Mouse (Mus musculus) adipocyte (in vitro differentiated cells): ENCODE measurements around the gene Aak1.

Source experiments
- DNase-seq: peaks from one replicate; pipeline ENCODE4 v3.0.0-alpha.2; 2016; ENCODE audit warnings: low spot score

Aak1 gene

DNA sequence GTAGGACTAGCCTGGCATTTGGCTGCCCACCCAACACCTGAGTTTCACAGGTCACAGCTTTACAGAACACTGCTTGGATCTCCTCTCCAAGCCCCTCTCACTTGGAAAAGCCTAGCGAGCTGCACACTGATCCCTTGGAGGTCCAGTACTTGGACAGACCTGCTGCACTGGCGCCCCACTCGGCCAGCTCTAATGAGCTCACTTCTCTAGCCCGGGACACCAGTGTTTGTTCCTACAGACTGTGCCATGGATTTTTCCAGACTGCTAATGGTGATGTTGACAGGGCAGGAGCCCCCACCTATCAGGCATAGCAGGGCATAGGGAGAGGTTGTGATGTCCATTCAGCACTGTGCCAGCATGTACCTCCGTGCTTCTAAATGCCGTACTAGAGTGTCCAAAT is 48.2 kb downstream of the Aak1 start:
- no peak for DNase-seq

DNA sequence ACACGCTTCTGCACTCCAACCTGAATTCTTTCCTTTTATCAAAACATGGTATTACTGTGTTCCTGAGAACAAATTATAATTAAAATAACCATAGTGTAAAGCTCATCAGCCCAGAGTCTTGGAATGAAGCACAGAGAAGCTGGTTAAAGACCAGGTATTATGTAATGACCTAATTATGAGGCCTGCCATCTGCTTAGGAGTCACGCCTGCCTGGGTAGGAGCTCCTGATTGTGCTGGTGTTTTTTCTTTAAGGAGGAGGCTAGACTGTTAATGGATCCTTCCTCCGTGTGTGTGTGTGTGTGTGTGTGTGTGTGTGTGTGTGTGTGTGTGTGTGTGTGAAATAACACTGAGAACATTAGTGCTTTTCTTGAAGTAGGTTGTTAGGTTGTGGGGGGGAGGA is 49.7 kb downstream of the Aak1 start:
- no peak for DNase-seq

DNA sequence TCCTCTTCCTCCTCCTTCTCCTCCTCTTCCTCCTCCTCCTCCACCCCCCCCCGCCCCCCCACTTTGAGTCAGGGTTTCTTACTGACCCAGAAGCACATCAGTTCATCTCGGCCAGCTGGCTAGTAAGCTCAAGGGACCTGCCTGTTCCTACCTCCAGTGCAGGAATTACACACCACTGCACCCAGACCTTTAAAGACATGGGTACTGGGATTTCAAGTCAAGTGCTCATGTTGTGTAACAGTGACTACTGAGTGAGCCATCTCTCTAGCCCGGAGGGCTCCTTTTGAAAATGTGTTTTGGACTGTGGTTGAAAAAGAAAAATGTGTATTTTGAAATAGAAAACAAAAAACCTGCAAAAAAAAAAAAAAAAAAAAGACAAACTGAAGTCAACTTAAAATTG is 50.6 kb downstream of the Aak1 start:
- no peak for DNase-seq

DNA sequence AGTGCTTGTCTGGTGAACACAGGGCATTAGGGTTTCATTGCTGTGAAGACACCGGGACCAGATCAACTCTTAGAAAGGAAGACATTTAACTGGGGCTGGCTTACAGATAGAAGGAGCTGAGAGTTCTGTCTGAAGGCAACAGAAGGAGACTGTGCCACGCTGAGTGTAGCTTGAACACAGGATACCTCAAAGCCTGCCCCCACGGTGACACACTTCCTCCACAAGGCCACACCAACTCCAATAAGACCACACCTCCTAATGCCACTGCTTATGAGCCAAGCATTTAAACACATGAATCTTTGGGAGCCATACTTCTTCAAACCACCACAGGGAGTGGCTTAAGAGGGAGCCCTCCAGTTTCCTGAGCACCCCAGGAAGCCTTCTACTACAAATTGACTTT is 51.2 kb downstream of the Aak1 start:
- DNase-seq, result no peak

DNA sequence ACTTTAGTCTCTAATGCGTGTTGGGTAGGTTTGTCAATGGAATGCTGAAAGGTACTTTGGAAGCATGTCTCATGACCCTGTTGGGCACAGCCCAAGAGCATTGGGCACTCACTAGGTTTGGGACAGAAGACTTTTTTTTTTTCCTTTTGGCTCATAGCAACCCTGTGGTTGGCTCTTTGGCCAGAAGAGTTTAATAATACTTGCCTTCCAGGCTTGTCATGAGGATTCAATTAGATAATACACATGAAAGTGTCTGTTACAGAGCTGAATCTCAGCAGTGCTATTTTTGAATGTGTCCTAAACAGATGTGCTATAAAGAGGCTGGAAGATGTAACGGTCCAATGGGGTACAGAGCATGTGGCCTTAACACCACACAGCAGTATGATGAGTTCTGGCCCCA is 56.2 kb downstream of the Aak1 start:
- peak; percentile 75 for DNase-seq

DNA sequence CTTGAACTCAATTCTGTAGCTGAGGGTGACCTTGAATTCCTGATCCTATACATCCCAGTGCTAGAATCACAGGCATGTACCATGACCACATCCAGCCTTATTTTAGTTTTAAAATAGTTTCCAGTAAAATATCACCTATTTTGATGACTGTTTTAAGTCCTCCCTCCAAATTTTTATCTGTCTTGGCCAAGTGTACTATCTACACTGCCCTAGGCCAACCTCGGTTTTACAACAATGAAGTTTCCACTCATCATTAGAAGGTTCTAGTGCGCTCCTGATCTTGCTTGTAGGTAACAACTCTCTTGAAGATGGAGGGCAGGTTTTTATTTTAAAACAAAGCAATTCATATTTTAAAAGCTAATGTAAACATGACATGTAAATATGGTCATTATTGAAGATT is 57.9 kb downstream of the Aak1 start:
- DNase-seq, result no peak

DNA sequence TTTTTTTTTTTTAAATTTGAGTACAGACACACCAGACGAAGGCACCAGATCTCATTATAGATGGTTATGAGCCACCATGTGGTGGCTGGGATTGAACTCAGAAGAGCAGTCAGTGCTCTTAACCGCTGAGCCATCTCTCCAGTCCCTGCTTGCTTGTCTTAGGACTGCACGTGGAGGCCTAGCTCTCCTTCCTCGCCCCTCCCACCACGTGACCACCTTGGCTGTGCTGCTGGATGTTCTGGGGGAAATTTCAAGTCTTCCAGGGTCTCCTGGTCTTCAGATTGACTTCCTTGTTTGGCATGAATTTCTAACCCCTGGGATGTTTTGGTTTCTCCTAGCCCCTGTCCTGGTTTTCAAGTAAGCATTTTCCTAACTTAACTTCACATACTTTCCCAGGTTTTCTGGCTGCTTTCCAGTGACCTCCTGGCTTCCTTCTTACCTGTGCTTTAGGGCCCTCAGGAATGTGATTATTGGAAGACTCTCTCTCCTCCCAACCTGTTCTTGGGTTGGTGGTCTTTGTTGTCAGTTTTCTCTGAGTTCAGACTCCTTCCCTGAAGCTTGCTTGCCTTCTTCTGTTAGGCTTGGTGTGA is 59.3 kb downstream of the Aak1 start:
- DNase-seq, result no peak

DNA sequence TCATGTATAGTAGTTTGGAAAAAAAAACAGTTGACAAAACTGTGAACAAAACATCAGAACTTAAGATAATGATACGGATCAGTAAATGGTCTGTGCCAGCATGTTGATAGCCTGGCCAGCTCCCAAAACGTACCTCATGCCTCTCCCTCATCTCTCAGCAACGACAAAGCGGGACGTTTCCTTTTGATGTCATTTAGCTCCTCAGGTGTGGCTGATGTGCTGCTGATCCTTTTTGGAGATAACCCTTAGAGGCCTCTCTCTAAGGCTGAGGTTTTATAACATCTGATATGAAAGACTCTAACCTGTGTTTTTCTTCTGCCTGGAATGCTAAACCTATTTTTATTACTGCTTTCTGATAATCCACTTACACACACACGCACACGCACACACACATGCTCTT is 60.6 kb downstream of the Aak1 start:
- DNase-seq, result no peak

DNA sequence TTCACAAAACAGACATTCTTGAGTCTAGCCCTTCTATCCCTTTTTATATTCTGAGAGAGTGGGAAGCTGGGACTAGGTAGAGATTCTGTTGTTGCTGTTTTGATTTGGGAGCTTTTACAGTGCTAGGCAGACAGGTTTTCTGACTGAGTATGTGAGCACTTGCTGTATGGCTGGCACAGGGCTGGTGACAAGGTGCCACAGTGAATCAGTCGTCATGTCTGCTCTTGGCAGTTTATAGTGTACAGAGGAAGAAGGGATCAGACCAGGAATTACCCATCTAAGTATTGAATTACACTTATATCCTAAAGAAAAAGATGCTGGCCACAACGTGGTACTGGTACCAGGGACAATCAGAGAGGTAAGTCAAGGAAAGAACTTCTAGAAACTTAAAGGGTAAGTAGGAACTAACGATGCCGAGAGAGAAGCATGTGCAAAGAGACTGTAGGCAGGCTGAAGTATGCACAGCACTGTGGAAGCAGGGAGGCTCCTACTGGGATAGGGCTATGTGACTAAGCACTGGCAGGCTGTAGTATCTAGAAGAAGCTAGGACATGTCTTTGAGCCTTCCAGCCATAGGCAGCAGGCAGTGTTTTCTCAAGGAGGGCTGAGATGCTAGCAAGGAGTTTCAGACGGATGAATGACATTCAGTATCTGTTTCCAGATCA is 67.0 kb downstream of the Aak1 start:
- no peak for DNase-seq

DNA sequence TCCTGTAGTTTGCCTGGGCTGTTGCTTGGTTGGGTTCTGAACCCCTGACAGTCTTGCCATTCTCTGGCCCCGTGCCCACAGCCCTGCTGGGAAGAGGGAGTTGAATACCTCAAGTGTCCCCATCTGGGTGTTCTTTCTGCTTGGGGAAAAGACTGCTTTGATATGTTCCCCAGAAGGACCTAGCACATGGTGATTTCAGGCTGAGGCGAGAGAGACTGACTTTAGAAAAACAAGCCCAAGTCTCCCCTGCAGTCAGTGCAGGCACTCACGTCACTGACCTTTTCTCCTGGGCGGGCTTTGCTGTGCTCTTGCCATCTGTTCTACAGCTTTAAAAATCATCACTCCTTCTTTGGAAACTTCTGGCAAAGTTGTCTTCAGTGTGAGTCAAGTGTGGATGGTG is 67.9 kb downstream of the Aak1 start:
- no peak for DNase-seq

DNA sequence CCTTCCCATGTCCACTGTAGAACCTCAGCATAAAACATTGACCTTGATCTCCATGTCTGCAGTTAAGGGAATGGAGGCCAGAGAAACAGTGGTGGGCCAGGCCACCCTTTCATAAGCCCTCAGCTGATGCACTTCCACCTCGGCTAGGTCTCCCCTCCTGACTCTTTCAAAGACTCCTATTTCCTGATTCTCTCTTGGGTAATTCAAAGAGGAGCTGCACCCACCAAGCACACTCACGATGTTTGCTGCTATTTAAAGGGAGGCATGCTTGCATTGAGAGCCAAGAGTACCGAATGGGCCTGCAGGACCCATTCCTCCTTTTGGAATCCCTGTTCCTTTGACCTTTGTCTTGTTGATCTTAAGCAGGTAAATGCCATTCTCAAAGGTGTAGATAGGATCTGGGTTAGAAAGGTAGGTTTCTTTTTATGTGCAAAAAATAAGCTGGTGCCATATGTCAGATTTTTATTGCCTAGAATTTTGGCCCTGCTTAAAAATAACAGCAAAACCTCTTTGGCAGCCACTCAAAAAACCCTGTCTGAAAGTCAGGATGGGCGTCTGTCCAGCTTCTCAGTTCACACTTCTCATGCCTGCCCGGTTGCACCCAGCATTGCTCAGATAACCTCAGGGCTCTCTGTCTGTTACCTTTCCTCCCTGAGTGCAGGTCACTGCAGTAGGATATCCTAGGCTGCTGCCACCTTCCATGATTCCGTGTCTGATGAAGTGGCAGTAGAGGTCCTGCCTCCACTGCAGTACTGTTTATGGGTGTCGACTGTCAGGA is 68.9 kb downstream of the Aak1 start:
- DNase-seq, result peak; percentile 75

DNA sequence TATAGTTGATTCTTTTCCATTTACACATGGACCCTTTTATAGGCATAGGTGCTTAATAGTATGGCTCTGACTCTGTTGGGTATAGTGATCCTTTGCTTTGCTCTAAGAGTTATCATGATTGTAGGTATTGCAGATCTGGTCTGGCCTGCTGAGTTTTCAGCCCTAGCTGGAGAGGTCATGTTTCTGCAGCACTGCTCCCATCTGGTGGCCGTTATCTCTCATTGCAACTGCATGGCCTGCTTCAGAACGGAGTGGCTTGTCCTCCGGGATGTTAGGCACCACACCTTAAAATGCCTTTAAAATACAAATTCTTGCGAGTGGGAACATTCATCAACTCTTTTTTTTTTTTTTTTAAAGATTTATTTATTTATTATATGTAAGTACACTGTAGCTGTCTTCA is 72.6 kb downstream of the Aak1 start:
- peak; percentile 88 for DNase-seq

DNA sequence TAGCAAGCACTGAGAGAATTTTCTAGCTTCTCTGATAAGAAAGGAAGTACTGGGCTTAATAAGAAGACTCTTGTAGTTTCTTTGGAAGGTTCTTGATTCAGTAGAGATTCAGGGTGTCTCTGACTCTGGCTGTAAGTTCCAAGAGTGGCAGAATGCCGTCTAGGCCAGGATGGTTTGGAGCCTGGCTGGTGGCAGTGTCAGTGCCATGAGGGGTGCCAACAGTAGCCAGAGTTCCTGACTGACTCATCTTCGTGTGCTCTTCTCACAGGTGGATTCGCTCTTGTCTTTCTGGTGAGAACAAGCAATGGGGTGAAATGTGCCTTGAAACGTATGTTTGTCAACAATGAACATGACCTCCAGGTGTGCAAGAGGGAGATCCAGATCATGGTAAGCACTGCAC is 75.4 kb downstream of the Aak1 start:
- no peak for DNase-seq

DNA sequence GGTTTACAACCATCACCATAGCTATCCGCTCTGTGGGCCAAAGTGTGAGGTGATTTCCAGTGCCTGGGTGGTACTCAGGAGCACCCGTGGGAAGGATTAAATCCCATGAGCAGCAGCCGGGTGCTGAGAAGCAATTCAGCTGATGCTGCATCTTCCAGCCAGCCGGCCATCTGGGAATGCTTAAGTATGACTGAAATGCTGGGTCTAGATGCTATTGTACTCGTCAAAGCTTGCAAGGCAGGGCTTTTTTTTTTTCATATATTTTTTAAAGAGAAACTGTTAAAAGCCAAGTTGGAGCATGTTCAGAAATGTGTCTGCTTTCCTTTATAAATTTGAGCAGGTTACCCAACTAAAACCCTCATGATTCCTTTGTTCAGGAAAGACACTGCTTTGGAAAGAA is 85.2 kb downstream of the Aak1 start:
- DNase-seq, result peak; percentile 24

DNA sequence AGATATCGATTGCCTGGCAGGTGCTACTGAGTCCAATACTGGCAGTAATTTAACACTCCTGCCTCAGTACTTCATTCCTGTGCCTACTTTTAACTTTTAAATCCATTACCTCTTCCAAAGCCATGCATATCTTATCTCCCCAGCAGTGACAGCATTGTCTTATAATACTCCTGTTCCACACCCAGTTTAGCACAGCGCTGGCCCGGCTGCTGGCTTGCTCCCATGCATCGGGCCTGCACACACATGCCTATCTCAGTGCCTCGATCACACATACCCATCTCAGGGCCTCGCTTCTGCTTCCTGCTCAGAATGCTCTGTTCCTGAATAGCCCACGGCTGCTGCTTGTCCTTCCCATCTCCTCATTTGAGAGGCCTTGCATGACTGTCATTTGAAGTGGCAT is 90.5 kb downstream of the Aak1 start:
- DNase-seq, result no peak

DNA sequence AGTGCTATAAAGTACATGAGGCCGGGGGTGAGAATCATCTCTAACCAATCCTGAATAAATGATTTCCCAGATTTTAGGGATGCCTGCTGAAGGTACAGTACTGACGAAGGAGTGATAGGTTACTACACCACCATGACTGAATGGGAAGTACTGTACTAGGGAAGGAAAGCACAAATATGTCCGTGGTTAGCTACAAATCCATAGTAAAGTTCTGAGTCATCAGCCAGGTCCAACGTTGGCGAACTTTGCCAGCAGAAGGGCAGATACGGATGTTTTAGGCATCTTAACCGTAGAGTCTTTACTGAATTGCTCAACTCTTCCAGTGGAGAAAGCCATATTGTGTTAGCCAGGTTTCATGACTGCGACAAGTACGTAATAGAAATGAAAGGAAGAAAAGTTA is 91.6 kb downstream of the Aak1 start:
- no peak for DNase-seq

DNA sequence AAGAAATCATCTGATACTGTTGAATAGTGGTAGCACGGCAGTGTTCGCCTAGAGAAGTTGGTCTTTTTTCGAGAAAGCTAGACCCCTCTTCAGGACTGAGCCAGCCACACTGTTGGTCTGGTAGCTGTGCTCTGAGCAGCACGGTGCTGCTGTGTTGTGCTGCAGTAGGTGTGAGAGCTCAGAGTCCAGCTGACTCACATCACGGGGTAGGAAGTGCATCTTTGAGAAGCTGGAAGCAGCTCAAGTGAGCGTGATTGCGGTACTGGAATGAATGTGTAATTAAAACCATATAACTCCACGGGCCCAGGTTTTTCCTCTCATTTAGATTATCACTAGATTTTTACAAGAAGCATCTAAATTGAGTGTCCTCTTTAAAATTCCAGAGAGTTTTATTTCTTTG is 97.8 kb downstream of the Aak1 start:
- no peak for DNase-seq

DNA sequence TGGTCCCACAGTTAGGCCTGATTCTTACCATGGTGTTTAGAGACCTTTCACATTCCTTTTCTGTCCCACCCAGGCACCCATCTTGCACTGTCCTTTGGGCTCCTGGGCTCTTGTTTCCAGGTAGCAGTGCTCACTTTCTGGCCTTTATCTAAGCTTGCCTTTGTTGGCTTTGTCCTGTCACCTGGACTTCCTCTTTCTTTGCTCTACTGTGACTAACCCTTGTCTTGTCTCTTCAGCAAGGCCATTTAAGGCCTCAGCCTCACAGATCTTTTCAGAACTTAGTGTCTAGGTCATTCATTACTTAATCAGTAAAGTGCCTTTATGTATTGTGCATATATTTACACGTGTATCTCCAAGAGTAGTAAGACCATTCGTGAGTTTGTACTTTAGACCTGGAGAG is 99.4 kb downstream of the Aak1 start:
- no peak for DNase-seq

DNA sequence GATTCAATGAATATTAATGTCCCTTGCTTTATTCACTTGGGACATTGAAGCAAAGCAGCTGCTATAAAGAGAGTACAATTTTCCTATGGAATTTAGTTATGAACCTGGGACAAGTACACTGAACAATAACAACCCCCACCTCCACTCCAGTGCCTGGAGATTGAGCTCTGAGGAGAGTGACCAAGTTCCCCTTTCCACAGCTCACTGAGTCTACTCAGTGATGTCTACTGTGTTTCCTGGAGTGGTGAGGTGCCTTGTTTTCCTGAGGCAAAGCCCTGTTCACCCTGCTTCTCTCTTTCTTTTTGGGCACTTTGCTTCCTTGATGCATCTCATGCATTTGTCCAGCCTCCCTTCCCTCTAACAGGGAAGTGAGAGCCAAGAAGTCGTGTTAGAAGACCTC is 100.8 kb downstream of the Aak1 start:
- no peak for DNase-seq

DNA sequence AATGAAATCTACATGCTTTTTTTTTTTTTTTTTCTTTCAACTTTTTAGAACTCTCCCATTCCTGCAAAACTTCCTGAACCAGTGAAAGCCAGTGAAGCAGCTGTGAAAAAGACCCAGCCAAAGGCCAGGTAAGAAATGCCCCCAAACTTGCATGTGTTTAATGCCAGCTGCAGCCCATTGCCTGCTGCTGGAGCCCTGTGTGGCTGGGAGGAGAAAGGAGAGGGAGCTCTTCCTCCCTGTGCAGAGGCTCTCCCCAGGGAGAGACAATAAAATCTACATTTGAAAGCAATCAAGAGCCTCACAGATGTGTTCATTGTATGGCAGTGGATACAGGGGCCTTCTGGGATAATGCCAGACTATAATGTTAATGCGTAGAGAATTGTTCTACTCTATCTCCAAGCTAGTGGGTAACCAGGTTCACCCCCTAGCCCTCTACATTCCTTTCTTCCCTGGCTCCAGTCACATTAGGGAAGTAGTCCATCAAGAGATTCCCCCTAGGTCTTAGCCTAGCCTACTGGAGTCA is 101.5 kb downstream of the Aak1 start:
- no peak for DNase-seq

DNA sequence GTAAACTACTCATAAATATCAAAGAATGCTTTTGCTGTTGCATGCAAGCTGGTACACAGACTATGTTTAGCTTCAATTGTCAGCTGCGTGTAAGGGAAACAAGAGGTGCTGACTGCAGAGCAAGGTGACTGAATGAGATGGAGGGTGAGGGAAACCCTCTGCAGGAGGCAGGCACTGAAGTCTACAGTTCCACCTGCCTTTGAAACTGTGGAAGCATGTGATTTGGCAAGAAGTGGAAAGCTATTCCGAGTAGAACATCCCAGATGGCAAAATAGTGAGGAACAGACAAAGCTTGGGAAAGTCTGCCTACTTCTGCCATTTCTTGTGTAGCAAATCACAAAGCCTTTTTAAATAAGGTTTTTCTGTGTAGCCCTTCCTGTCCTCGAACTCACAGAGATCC is 106.4 kb downstream of the Aak1 start:
- no peak for DNase-seq

DNA sequence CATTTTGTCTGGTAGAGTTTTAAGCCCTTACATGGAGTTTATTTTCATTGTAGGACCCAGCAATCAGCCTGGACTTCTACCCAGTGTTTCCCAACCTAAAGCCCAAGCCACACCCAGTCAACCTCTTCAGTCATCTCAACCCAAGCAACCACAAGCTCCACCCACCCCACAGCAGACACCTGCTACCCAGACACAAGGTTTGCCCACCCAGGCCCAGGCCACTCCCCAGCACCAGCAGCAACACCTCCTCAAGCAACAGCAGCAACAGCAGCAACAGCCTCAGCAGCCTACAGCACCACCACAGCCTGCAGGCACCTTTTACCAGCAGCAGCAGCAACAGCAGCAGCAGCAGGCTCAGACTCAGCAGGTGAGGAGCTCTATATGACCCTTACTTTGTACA is 106.9 kb downstream of the Aak1 start:
- DNase-seq, result no peak

DNA sequence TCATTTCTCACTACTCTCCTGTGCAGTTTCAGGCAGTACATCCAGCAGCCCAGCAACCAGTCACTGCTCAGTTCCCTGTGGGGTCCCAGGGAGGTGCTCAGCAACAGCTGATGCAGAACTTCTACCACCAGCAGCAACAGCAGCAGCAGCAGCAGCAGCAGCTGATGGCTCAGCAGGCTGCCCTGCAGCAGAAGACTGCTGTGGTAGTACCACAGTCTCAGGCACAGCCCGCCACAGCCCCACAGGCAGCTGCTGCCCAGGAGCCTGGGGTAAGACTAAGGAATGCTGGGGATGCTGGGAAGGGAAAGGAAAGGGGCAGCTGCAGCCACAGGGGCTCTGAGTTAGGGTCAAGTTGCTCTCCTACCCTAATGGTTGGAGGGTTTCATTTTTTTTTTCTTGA is 109.7 kb downstream of the Aak1 start:
- no peak for DNase-seq
